Mouse (Mus musculus) brain, embryonic 14.5 days (tissue): ENCODE results near the gene Ankrd55. TPM values are rescaled to one million over a fixed set of nuclear protein-coding genes. Genes with fewer than 3 reads are reported as not detected.
"Not testable (repeated sequence)": the region's sequence is repeated elsewhere in the genome, so short reads cannot be mapped to it uniquely, and the experiment has no call there.

Experiments used
- DNase-seq: peaks from one replicate; pipeline ENCODE4 v3.0.0-alpha.2; 2011; ENCODE audit warnings: low read depth
- CTCF ChIP-seq: fragments of 200-500 bp; IDR thresholded peaks from 2 replicates; pipeline ENCODE4 v1.5.1; 2012; ENCODE audit warnings: inconsistent platforms, mild to moderate bottlenecking, moderate library complexity, borderline replicate concordance; ENCODE audit not compliant: insufficient read depth, insufficient read length; ENCODE audit errors: extremely low read depth
- POLR2A ChIP-seq: fragments of 200-500 bp; IDR thresholded peaks from 2 replicates; pipeline ENCODE4 v1.6.1; 2012; ENCODE audit warnings: mild to moderate bottlenecking, inconsistent platforms, borderline replicate concordance; ENCODE audit not compliant: poor library complexity, insufficient read depth, insufficient read length, severe bottlenecking; ENCODE audit errors: extremely low read depth
- polyA plus RNA-seq: library from polyadenylated mRNA; depleted of rRNA; stranded (reverse); fragments of >200 nt; gene quantifications from 2 replicates; pipeline ENCODE4 v1.2.3, GENCODE M21; 2012

The Ankrd55 gene
- polyA plus RNA-seq, 1 experiment = 8.5 TPM

DNA sequence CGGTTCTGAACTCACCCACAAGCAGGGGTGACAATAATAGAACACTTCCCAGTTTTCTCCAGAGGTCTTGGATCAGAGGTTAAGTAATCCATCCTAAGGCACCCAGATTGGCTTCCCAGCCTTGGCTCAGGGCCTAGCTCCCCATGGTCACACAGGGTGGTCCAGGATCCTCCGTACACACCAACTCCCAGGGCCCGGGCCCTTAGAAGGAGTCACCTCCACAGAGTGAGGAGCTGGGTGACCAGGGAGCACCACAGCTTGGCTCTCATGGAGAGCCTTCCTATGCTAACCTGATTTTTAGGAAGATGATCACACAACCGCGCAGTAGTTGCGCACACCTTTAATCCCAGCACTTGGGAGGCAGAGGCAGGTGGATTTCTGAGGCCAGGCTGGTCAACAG is 127.6 kb downstream of the Ankrd55 start:
- DNase-seq = no peak
- TF ChIP-seq CTCF (no peak), POLR2A (no peak)

- TF ChIP-seq POLR2A (no peak), CTCF (no peak)
- DNase-seq = no peak
Observed at GRCm38 (mm10) chr13:112416410-112417162, 128.3 kb downstream of the Ankrd55 start.

DNA sequence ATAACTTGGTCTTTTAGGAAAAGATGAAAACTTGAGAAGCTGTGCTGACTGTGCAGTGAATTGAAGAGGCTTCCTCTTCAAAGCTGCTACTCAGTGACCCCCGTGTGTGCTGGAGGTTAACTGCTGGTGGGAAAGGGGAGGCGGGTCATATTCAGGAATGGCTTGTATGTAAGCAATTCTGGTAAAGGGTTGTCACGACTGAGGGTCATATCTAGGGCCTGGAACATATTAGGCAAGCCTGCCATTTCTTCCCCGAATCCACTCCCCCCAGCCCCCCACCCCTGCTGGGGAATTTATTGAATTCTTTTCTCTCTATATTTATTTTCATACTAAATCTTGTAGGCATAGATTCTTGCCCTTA is 128.9 kb downstream of the Ankrd55 start:
- DNase-seq = no peak
- TF ChIP-seq CTCF = no peak
- no peak for TF ChIP-seq POLR2A

DNA sequence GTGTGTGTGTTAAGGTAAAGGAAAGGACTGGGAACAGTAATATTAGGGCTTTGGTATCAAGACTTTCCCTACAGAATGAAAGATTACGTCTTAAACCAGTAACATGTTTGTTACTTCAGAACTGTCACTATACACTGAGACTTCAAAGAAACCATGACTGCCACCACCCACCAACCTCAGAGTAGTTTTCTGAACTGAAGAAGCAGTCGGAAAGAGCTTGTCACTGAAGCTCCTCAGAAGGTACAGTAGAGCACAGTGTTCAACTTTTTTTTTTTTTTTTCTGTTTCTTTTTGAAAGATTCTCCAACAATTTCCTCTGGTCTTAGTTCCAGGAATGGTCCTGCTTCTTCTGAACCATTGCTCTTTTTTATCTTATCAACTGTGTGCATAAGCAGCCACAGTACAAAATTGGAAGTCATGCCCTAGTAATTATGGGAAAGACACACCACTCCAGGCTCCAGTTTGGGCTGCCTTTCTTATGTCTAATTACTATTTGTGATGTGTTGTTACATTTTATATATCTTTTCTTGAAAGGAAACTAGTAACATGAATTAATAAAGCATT is 129.7 kb downstream of the Ankrd55 start:
- no peak for DNase-seq
- TF ChIP-seq POLR2A (no peak), CTCF (no peak)

GRCm38 (mm10) chr13:112418595-112418994 is 130.3 kb downstream of the Ankrd55 start:
- DNase-seq = no peak
- TF ChIP-seq POLR2A = no peak
- TF ChIP-seq CTCF = no peak

GRCm38 (mm10) chr13:112424212-112424611 is 136.0 kb downstream of the Ankrd55 start:
- TF ChIP-seq CTCF = no peak
- TF ChIP-seq POLR2A = no peak
- DNase-seq = no peak

DNA sequence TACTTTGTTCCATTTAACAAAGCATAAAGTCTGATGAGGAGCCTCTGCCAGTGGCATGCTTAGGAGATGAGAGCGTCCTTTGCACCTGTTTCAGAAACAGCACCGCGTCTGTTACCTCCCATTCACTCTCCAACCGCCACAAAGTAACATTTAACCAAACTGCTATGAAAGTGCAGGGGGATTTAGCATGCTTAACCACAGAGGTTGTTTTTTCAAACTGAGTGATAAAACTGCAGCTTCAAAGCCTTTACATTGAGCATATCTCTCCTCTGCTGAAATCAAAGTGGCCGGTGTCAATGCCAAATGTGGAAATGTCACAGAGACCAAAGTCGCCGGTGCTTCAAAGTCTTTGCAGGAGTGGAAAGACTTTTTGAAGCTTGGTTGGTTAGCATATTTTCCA is 136.4 kb downstream of the Ankrd55 start:
- TF ChIP-seq CTCF = no peak
- TF ChIP-seq POLR2A = no peak

DNA sequence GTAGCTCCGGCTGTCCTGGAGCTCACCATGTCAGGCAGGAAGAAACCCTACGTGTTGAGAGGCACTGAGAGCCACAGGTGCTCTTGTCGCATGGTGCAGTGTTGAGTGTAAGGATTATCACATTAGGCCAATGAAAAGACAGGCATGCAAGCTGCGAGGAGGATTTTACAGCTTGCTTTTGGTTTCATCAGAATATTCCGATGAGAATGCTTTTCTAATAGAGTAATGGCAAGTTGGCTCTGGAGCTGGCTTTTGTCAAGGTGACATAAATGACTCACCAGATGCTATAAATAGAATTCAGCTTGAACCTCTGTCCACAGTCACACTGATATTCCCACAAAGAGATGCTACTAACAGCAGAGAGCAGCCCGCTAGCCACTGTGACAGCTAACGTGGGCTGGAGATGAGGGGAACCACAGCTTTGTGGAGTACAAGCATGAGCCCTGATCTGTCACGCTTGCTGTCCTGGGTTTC is 137.0 kb downstream of the Ankrd55 start:
- no peak for DNase-seq

More for the DNA sequence above, 136.4 kb downstream of the Ankrd55 start:
- DNase-seq = no peak

GRCm38 (mm10) chr13:112426265-112427135 is 138.2 kb downstream of the Ankrd55 start:
- no peak for DNase-seq
- TF ChIP-seq POLR2A = no peak
- TF ChIP-seq CTCF = no peak

More for the DNA sequence above, 137.0 kb downstream of the Ankrd55 start:
- no peak for TF ChIP-seq POLR2A
- TF ChIP-seq CTCF = no peak

GRCm38 (mm10) chr13:112427136-112427470 is 138.9 kb downstream of the Ankrd55 start:
- not testable (repeated sequence) for DNase-seq

DNA sequence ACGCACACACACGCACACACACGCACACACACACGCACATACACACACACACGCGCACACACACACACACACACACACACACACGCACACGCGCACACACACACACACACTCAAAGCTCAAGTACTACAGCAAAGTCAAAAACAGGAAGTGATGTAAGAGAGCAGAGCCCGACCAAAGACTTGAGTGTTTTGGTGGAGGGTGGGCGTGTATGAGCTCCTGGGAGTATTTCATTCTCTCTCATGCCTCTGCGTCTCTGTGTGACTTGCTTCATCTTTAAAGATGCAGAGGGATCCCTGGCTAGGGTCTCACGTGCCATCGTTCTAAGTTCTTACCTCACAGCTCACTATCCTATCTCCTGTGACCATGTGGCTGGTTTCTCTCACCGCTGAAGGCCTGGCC is 139.3 kb downstream of the Ankrd55 start:
- TF ChIP-seq POLR2A (no peak), CTCF (no peak)
- no peak for DNase-seq
